Mouse (Mus musculus): ENCODE data around the gene Zscan22.
A peak's percentile ranks its signal among the peaks of the same experiment; 100 is the strongest.

- TF ChIP-seq HCFC1 (IDR thresholded peaks at IDR 0.05; ENCODE audit: borderline replicate concordance, insufficient read depth, low read length) (no peak), ZC3H11A (IDR thresholded peaks at IDR 0.05; ENCODE audit: borderline replicate concordance, low read depth, low read length) (peak; percentile 60; the same call in 1 of the 2 replicates), CHD2 (IDR thresholded peaks at IDR 0.05; ENCODE audit: low read depth, low read length) (no peak), MAFK (IDR thresholded peaks at IDR 0.05; ENCODE audit: insufficient read depth, low read depth, low read length) (no peak)
These were observed 45.9 kb downstream of the Zscan22 start for GRCm38 (mm10) chr7:12943488-12943887.

Measured in ES-E14 (cell line).